Mouse (Mus musculus) neural tube, embryonic 11.5 days (tissue): ENCODE measurements around the gene AC134908.4. TPM values are rescaled to one million over a fixed set of nuclear protein-coding genes. Genes with fewer than 3 reads are reported as not detected.
"Not testable (repeated sequence)": the region's sequence is repeated elsewhere in the genome, so short reads cannot be mapped to it uniquely, and the experiment has no call there.

Experiments used
- ATAC-seq: fragments of 200-750 bp; cut with Nextera tagmentation; 2 replicates; pipeline ENCODE4 v1.8.0; 2017; ENCODE audit warnings: moderate number of reproducible peaks, mild to moderate bottlenecking, moderate TSS enrichment, moderate library complexity; ENCODE audit not compliant: insufficient read depth, low FRiP score, low TSS enrichment
- DNase-seq: peaks from one replicate; pipeline ENCODE4 v3.0.0-alpha.2; 2015; ENCODE audit warnings: low spot score
- H3K27ac ChIP-seq: fragments of 300-500 bp; sonication (generic); 2 replicates; pipeline ENCODE4 v1.5.1; 2014; ENCODE audit warnings: low read depth, mild to moderate bottlenecking, low read length
- H3K27me3 ChIP-seq: fragments of 300-500 bp; sonication (generic); 2 replicates; pipeline ENCODE4 v1.6.1; 2014; ENCODE audit warnings: mild to moderate bottlenecking, low read length, mixed read lengths; ENCODE audit not compliant: control insufficient read depth, insufficient read depth
- H3K36me3 ChIP-seq: fragments of 300-500 bp; sonication (generic); 2 replicates; pipeline ENCODE4 v1.6.1; 2014; ENCODE audit warnings: mild to moderate bottlenecking, low read length, moderate library complexity, mixed read lengths; ENCODE audit not compliant: control insufficient read depth, insufficient read depth
- H3K4me1 ChIP-seq: fragments of 300-500 bp; sonication (generic); 2 replicates; pipeline ENCODE4 v1.6.1; 2014; ENCODE audit warnings: low read length, mixed read lengths; ENCODE audit not compliant: control insufficient read depth, insufficient read depth
- H3K4me2 ChIP-seq: fragments of 300-500 bp; sonication (generic); 2 replicates; pipeline ENCODE4 v1.6.1; 2014; ENCODE audit warnings: low read depth, mild to moderate bottlenecking, moderate library complexity
- H3K4me3 ChIP-seq: fragments of 300-500 bp; sonication (generic); 2 replicates; pipeline ENCODE4 v1.5.1; 2014; ENCODE audit warnings: low read depth, low read length
- H3K9ac ChIP-seq: fragments of 300-500 bp; sonication (generic); 2 replicates; pipeline ENCODE4 v1.6.1; 2014; ENCODE audit warnings: mild to moderate bottlenecking, low read length
- H3K9me3 ChIP-seq: fragments of 300-500 bp; sonication (generic); 2 replicates; pipeline ENCODE4 v1.6.1; 2016; ENCODE audit warnings: low read length; ENCODE audit not compliant: control insufficient read depth
- WGBS: fragments of 180-500 bp; shearing (Covaris S2); extraction: QIAGEN DNeasy Blood & Tissue Kit; methylation state at CpG from one replicate; pipeline ENCODE4 v1.1.7; 2014; 5-methylcytosine and 5-hydroxymethylcytosine counted together
- polyA plus RNA-seq: library from polyadenylated mRNA; unstranded; fragments of >200 nt; fragmentation: Nextera tagmentation; extraction: Ambion mirVana; gene quantifications from 2 replicates; pipeline ENCODE4 v1.2.1, GENCODE M21; 2014

AC134908.4 gene
- polyA plus RNA-seq, 1 experiment from 2014 or later = 0.78 TPM

GRCm38 (mm10) chr17:25817662-25818061 lies 22.2 kb upstream of the AC134908.4 start:
- ATAC-seq (no peak), DNase-seq (no peak)
- H3K9ac ChIP-seq = no peak overlapping the region
- no peaks in the 10 kb centered on the region for H3K4me1 ChIP-seq
- H3K27me3 ChIP-seq = peaks cover 30% of the 10 kb centered on the region
- H3K36me3 ChIP-seq = no peaks in the 10 kb centered on the region
- no peaks in the 10 kb centered on the region for H3K9me3 ChIP-seq
- no peak overlapping the region for H3K4me3 ChIP-seq
- H3K4me2 ChIP-seq = no peak overlapping the region
- no peak overlapping the region for H3K27ac ChIP-seq
- WGBS = 85% methylated on average over 11 of the region's 11 CpGs

DNA sequence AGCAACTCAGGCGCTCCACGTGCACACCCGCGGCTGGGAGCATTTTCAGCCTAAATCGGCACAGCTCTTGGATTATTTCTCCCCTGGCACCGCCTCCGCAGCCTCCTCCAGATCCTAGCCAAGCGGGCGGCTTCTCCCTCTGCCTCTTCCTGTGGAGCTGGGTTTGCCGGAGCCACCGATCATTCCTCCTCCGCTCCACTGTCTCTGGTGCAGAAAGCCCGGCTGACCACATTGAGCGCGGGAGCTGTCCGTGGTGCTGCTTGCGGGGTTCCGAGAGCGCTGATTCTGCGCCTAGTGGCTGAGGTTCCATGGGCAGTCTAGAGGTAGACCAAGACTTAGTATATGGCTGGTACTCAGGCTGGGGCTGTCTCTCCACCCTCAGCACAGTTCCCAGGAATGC lies 18.0 kb upstream of the AC134908.4 start:
- H3K4me2 ChIP-seq = 0 out of 2 replicates have a peak overlapping the region, but pooled peaks have one; percentile 14
- no peak overlapping the region for H3K4me3 ChIP-seq
- H3K27me3 ChIP-seq = peaks cover 10% of the 10 kb centered on the region
- peaks cover 6% of the 10 kb centered on the region for H3K4me1 ChIP-seq
- DNase-seq (peak; percentile 85), ATAC-seq (no peak)
- H3K36me3 ChIP-seq = no peaks in the 10 kb centered on the region
- H3K9ac ChIP-seq = no peak overlapping the region
- WGBS = 3% methylated on average over 20 of the region's 20 CpGs
- no peak overlapping the region for H3K27ac ChIP-seq
- H3K9me3 ChIP-seq = no peaks in the 10 kb centered on the region

GRCm38 (mm10) chr17:25810890-25811289 lies 15.4 kb upstream of the AC134908.4 start:
- ATAC-seq = no peak
- no peak overlapping the region for H3K4me3 ChIP-seq
- H3K36me3 ChIP-seq = no peaks in the 10 kb centered on the region
- H3K27me3 ChIP-seq = no peaks in the 10 kb centered on the region
- H3K9ac ChIP-seq = no peak overlapping the region
- H3K9me3 ChIP-seq = no peaks in the 10 kb centered on the region
- no peak overlapping the region for H3K4me2 ChIP-seq
- H3K27ac ChIP-seq = no peak overlapping the region
- DNase-seq = no peak
- 75% methylated on average over 4 of the region's 4 CpGs for WGBS
- peaks cover 11% of the 10 kb centered on the region for H3K4me1 ChIP-seq

GRCm38 (mm10) chr17:25809606-25810340 lies 14.3 kb upstream of the AC134908.4 start:
- 2% methylated on average over 24 of the region's 25 CpGs for WGBS
- Histone ChIP-seq H3K4me1 (peaks cover 11% of the 10 kb centered on the region), H3K36me3 (no peaks in the 10 kb centered on the region)

GRCm38 (mm10) chr17:25808789-25809605 lies 13.5 kb upstream of the AC134908.4 start, which contains the start of gene Fbxl16:
Fbxl16 (plus strand) TSS chr17:25809085.
- ATAC-seq = peak; percentile 79
- peak within 1 kb of the TSS; percentile 52 for H3K4me3 ChIP-seq
- H3K27me3 ChIP-seq = no peaks in the 10 kb centered on the region
- peaks cover 11% of the 10 kb centered on the region for H3K4me1 ChIP-seq
- DNase-seq = peak; percentile 91
- peak within 1 kb of the TSS; percentile 88 for H3K9ac ChIP-seq
- H3K9me3 ChIP-seq = no peaks in the 10 kb centered on the region
- H3K27ac ChIP-seq = peak within 1 kb of the TSS; percentile 87
- H3K4me2 ChIP-seq = peak within 1 kb of the TSS; percentile 81
- H3K36me3 ChIP-seq = no peaks in the 10 kb centered on the region
- under 1% methylated on average over 91 of the region's 100 CpGs for WGBS

More at GRCm38 (mm10) chr17:25809606-25810340, 14.3 kb upstream of the AC134908.4 start:
- no peaks in the 10 kb centered on the region for H3K9me3 ChIP-seq
- DNase-seq = peak; percentile 48
- peak overlapping the region; percentile 52 for H3K4me3 ChIP-seq
- peak; percentile 68 for ATAC-seq
- H3K9ac ChIP-seq = peak overlapping the region; percentile 88
- peak overlapping the region; percentile 81 for H3K4me2 ChIP-seq
- no peaks in the 10 kb centered on the region for H3K27me3 ChIP-seq
- H3K27ac ChIP-seq = peak overlapping the region; percentile 87

DNA sequence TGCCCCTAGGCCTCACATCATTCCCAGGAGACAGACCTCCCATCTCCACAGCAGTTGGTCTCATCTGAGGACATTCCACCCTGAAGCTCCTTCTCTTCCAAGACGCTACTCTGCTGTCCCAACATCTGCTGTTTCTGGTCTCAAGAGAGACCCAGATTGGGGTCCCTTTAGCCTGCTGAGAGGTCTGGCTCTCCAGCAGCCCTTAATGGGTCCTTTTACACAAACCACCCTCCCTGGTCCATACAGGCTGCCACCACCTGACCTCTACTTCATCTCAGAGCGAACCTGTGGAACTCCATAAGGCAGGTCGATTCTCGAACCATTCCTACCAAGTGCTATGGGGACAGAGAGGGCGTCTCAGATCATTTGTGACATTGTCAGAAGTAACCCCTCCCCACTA lies 12.6 kb upstream of the AC134908.4 start:
- 46% methylated on average over 5 of the region's 5 CpGs for WGBS
- no peak for ATAC-seq
- H3K4me1 ChIP-seq = peaks cover 17% of the 10 kb centered on the region
- no peaks in the 10 kb centered on the region for H3K9me3 ChIP-seq
- no peak for DNase-seq
- H3K27me3 ChIP-seq = no peaks in the 10 kb centered on the region
- H3K27ac ChIP-seq = peak overlapping the region; percentile 87
- no peak overlapping the region; the same call in 1 of the 2 replicates for H3K4me3 ChIP-seq
- no peaks in the 10 kb centered on the region for H3K36me3 ChIP-seq
- peak overlapping the region; percentile 81 for H3K4me2 ChIP-seq
- peak overlapping the region; percentile 88 for H3K9ac ChIP-seq

GRCm38 (mm10) chr17:25807452-25807851 lies 12.0 kb upstream of the AC134908.4 start:
- peaks cover 21% of the 10 kb centered on the region for H3K4me1 ChIP-seq
- not testable (repeated sequence) for DNase-seq, ATAC-seq, H3K36me3 ChIP-seq, H3K9me3 ChIP-seq, H3K4me2 ChIP-seq, H3K27me3 ChIP-seq, H3K4me3 ChIP-seq, H3K9ac ChIP-seq, H3K27ac ChIP-seq
- 31% methylated on average over 2 of the region's 2 CpGs for WGBS

DNA sequence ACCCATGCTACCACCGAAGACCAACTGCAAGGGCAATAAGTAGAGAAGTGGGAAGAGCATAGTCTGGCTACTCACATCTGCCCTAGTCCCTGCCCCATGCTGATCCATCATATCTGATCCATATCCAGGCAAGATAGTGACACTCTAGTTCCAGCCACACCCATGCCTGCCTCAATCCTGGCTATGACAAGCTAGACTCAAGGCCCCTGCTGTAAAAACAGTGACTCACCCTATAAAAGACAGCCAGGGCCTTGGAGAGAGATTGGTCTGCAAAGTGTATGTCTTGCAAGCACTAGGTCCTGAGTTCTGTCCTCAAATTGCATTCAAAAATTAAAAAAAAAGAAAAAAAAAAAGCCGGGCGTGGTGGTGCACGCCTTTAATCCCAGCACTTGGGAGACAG lies 11.0 kb upstream of the AC134908.4 start:
- Histone ChIP-seq H3K4me3 (no peak overlapping the region), H3K4me1 (peaks cover 22% of the 10 kb centered on the region), H3K36me3 (no peaks in the 10 kb centered on the region), H3K27ac (no peak overlapping the region), H3K9ac (no peak overlapping the region), H3K9me3 (no peaks in the 10 kb centered on the region), H3K27me3 (no peaks in the 10 kb centered on the region), H3K4me2 (no peak overlapping the region)
- no peak for DNase-seq
- 73% methylated on average over 4 of the region's 4 CpGs for WGBS
- ATAC-seq = no peak
